Mouse (Mus musculus) bone marrow macrophage, adult 2 months (primary cell): ENCODE data around the gene AW011738.

ENCODE experiments used
- CTCF ChIP-seq: IDR thresholded peaks from 2 replicates; pipeline ENCODE4 v1.5.1; 2012; ENCODE audit warnings: low read depth, mild to moderate bottlenecking, low read length, moderate library complexity
- POLR2A ChIP-seq: IDR thresholded peaks from 2 replicates; pipeline ENCODE4 v1.6.1; 2012; ENCODE audit warnings: mild to moderate bottlenecking, low read depth, low read length, borderline replicate concordance

DNA sequence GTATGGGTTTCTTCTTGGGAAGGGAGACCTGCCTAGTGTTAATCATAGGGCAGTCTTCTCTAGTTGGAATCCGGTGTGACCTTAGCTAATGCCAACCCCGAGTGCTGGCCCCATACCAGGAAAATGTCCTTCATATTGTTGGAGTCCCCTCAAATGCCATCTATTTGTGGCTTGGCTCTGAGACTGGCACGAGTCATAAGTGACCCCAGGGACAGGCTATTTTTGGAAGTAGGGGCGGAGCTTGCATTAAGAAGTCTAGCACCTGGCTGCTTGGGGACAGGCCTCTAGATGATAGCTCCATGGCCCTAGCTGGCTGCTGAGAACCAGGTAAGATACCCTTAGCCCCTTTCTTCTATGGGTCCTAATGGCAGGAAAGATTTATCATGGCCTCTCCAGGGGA lies 12.5 kb downstream of the AW011738 start, which contains the start of gene Perm1:
- no peak for TF ChIP-seq CTCF
- no peak for TF ChIP-seq POLR2A
